Mouse (Mus musculus): ENCODE data around the gene Exoc3l4. TPM values are rescaled to one million over a fixed set of nuclear protein-coding genes. Genes with fewer than 3 reads are reported as not detected.

Gene Exoc3l4
- total RNA-seq, 1 experiment from 2014 or later, result 0.79 TPM

DNA sequence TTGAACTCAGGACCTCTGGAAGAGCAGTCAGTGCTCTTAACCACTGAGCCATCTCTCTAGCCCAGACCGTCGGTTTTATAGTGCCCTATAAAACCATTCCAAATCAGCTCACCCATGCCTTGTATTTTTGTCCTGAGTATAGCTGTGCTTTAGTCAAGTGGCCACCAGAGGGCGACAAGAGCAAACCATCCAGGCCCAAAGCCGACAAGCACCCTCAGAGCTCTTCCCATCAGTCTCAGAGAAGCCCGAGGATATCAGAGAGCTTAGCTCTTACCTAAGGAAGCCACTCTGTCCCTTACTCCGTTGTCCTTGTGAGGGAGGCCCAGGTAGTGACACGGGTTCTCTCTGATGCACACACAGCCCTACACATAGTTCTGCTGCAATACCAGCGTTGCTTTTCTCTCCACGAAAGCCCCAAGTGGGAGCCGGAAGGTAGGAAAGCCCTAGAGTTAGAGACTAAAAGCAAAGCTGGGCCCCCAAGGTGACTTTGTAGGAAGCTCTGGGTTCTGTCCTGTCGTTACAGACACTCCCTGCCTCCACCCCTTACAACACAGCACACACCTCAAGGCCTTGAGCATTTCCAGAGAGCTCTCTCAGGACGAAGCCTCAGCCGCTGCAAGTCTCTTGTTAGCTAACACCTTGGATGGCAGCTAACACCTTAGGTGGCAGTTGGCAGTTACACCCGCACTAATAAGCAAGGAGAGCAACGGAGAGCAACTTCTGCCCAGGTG, 15.2 kb upstream of the Exoc3l4 start:
- peak; percentile 67 to 84 for ATAC-seq (replicated peaks in 1 of 2; ENCODE audit: insufficient read depth in 1 of 2, low FRiP score in 2 of 2, low TSS enrichment in 1 of 2, low read depth in 1 of 2, poor library complexity in 2 of 2, severe bottlenecking in 2 of 2)

DNA sequence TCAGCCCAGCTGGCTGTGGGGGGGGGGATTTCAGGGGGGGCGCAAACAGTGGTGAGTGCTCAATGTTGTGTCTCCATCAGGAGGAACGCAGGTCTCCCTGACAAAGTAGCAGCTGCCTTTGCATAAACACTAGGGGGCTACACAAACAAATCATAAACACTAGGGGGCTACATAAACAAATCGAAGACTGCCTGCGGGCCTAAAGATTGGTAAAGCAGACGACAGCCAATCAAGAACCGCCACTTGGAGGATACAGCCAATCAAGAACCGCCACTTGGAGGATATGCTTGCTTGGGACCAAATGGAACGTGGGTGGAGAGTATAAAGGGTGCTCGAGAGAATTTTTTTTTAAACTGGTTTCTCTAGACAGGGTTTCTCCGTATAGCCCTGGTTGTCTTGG, 11.9 kb upstream of the Exoc3l4 start:
- ATAC-seq (replicated peaks in 1 of 2; ENCODE audit: insufficient read depth in 1 of 2, low FRiP score in 2 of 2, low TSS enrichment in 1 of 2, low read depth in 1 of 2, poor library complexity in 2 of 2, severe bottlenecking in 2 of 2), result no peak

DNA sequence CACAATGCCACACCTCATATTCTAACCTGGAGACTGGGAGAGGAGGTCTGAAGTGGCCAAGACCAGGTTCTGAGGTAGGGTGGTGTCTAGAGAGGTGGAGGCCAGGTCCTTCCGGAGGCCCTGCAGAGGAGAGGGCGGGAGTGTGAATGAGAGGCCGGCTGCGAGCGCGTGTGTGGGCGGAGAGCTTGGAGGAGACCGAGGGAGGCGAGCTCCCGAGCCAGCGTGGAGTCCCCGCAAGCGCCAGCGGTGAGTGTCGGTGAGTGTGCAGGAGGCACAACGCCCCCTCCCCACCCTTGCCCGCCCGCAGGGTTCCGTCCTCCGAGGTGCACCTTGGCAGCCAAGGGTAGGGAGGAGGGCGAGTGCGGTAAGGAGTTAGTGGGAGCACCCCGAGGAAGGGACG, 10.2 kb upstream of the Exoc3l4 start, which contains the start of gene Lbhd2:
Gene Lbhd2, plus strand, starts transcription at position 188 of the 400 bp plus-strand sequence.
- ATAC-seq (replicated peaks in 1 of 2; ENCODE audit: insufficient read depth in 1 of 2, low FRiP score in 2 of 2, low TSS enrichment in 1 of 2, low read depth in 1 of 2, poor library complexity in 2 of 2, severe bottlenecking in 2 of 2), result peak in 1 of 2 experiments; percentile 30; a peak in 1 of 4 replicates

DNA sequence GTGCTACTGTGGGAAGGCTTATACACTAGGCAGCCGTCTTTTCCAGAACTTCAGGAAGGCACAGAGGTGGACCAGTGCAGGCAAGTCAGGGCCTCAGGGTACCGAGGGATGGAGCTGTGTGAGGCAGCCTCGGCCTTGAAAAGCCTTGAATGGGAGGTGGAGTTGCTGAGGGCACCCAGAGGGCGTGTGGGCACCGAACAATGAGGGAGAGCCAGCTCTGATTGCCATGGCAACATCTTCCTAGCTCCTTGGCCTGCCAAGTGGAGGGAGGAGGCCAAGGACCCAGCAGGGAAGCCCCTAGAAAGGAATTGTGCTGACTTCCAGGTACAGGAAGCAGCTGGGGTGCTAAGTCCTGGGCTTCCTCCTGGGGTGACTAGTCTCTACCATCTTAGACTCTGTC, 7.2 kb upstream of the Exoc3l4 start:
- no peak for ATAC-seq (replicated peaks in 1 of 2; ENCODE audit: insufficient read depth in 1 of 2, low FRiP score in 2 of 2, low TSS enrichment in 1 of 2, low read depth in 1 of 2, poor library complexity in 2 of 2, severe bottlenecking in 2 of 2)

DNA sequence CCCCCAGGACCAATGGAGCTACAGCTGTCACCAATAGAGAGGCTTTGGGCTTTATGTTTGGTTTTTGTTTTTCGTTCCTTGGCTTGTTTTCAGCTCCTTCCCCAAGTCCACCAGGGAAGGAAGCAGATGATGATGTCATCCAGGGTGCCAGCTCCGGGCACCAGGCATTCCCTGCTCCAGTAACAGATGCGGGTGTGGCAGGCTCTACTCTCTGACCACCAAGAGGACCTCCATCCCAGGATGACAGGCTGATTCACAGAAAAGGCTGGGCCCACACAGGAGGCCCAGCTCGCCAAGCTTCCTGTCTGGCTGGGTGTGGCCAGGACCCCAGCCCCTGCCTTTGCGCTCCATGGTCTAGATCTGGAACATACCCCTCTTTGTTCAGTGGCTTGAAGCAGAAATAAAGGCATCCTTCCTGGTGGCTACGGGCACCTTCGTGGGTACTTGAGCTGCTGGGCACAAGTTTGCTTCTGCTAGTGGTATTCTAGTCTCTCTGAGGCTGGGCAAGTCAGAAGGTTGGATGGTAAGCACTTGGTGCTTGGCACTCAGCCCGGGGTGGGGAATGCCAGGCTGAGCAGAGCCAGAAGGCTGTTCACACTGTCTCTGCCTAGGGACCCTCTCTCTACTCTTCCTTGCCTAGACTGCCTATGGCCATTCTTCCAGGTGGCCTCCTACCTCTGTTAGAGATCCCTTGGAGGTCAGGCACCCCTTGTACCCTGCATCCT, 5.0 kb upstream of the Exoc3l4 start:
- no peak for ATAC-seq (replicated peaks in 1 of 2; ENCODE audit: insufficient read depth in 1 of 2, low FRiP score in 2 of 2, low TSS enrichment in 1 of 2, low read depth in 1 of 2, poor library complexity in 2 of 2, severe bottlenecking in 2 of 2)

DNA sequence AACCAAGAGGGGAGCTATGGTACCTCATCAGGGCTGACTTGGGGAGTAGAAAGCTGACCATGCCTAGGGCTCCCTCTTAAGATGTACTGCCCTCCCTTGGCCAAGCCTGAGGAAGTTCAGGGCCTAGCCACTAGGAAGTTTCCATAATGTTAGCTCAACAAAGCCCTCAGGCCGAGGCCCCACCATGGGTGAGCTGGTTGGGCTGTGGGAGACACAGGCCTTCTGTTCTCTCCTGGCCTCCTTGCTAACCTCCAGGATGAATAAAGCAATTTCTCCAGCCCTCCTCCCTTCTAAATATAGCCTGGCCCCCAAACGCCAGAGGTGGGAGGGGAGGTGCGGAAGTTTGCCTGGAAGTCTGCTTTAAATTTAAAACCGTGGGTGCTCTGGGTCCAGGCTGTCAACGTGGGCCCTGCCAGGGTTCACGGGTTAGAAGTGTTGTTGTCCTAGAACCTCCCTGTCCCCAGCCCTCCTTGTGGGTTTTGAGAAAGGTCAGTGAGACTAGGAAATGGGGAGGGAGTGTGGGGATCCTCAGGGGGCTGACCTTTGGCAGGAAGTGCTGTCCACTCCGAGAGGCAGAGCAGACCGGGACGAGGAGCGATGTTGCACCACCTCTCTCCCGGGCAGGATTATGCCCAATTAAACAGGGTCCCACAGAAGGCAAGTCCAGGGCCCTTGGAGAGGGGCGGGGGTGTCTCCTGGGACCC, 4.1 kb upstream of the Exoc3l4 start:
- no peak for ATAC-seq (replicated peaks in 1 of 2; ENCODE audit: insufficient read depth in 1 of 2, low FRiP score in 2 of 2, low TSS enrichment in 1 of 2, low read depth in 1 of 2, poor library complexity in 2 of 2, severe bottlenecking in 2 of 2)

DNA sequence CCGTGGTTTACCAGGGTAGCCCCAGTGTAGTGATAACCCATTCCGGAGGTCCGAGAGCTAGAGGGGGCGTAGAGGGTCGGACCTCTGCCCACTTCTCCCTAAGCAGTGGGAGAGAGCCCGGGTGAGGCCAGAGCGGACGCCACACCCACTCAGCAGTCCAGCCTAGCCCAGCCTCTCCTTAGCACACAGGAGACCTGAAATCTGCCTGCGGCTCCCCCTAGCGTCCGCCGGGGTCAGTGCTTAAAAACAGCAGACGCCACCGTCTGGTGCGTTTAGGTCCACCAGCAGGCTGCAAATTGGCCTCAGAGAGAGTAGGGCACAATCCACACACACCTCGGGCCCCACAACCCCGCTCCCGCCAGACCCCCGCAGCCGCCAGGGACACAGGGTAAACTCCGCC, 3.5 kb upstream of the Exoc3l4 start:
- peak; percentile 82 to 93 for ATAC-seq (replicated peaks in 1 of 2; ENCODE audit: insufficient read depth in 1 of 2, low FRiP score in 2 of 2, low TSS enrichment in 1 of 2, low read depth in 1 of 2, poor library complexity in 2 of 2, severe bottlenecking in 2 of 2)

DNA sequence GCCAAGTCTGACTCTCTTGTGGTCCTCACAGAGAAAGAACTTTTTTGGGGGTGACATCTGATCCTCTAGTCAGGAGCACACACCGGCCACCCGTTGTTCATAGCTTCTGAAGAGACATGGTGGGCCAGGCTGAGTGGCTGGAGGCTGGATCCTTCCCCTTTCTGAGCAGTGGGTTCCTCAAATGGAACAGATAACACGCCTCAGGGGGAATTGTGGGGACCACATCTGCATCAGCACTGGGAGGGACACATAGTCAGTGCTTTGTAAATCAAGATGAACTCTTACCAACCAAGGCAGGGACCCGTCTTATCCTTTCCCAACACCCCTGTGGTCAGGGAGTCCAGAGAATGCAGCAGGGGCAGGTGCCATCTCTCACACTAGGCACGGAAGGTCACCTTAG, 3.1 kb downstream of the Exoc3l4 start:
- ATAC-seq (replicated peaks in 1 of 2; ENCODE audit: insufficient read depth in 1 of 2, low FRiP score in 2 of 2, low TSS enrichment in 1 of 2, low read depth in 1 of 2, poor library complexity in 2 of 2, severe bottlenecking in 2 of 2), result no peak

DNA sequence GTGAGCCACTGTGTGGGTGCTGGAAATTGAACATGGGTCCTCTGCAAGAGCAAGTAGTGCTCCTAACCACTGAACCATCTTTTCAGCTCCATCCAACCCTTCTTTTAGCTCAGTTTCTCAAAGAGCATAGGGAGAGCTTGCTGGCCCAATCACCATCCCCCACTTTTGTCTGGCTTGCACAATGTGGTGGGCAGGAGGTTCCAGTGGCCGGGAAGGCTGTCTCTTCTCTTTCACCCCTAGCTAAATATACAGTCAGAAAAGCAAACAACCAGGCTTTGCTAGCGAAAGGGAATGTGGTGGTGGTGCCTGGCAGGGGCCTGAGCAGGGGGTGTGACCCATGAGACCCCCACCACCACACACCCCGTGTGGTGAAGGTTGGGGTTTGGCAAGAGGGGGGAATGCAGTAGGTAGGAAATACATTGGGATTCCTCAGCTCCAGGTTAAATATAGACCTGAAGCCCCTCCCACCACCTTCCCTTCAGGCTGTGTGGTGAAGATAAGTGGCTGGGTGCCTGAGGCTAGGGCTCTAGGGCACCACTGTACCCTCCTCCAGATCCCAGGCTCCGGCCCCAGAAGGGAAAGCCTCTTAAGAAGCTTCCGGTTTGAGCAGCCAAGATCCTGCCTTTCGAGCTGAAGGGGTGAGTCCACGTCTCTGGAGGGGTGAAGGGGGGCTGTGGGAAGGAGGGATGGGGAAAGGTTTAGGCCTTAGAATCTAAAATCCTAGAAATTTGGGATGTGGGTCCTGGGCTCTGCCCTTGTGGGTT, 4.3 kb downstream of the Exoc3l4 start:
- no peak for ATAC-seq (replicated peaks in 1 of 2; ENCODE audit: insufficient read depth in 1 of 2, low FRiP score in 2 of 2, low TSS enrichment in 1 of 2, low read depth in 1 of 2, poor library complexity in 2 of 2, severe bottlenecking in 2 of 2)

DNA sequence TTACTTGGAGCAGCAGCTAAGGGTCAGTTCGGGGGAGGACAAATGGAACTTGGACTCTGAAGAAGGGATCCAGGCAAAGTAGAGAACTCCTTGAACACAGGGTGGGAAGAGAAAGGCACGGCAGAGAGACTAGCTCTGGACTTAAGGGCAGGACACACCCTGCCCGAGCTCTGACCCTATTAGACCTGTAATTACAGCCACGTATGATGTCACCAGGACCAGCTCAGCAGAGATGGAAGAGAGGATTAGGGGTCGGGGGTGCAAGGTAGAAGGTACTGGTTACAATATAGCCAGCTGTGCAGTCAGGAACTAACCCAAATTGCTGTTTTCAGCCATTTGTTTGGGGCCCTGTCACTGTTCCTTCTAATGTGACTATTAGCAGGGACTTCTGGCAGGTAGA, 6.0 kb downstream of the Exoc3l4 start:
- ATAC-seq (replicated peaks in 1 of 2; ENCODE audit: insufficient read depth in 1 of 2, low FRiP score in 2 of 2, low TSS enrichment in 1 of 2, low read depth in 1 of 2, poor library complexity in 2 of 2, severe bottlenecking in 2 of 2), result no peak

DNA sequence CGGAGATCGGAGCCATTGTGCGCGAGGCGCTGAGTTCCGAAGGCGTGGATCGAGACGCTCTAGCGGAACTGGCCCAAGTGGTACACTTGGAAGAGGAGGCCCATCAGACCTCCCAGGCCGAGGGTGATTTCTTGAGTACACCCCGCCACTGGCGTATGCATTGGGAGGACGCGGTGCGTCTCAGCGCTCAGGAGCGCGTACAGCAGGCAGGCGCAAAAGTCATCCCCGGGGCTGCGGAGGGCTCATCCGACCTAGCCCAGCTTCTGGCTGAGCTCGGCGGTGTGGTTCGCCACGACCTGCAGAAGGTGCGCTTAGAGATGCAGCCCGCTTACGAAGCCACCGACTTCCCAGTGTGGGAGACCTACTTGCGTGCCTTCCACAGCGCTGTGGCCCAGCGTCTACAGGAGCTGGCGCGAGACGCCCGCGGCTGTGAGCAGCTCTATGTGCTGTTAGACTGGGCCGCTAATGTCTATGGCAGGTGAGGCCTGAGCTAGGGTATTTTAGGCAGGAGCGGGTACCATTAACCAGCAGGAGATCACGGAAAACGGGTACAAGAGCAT, 6.8 kb downstream of the Exoc3l4 start:
- ATAC-seq (replicated peaks in 1 of 2; ENCODE audit: insufficient read depth in 1 of 2, low FRiP score in 2 of 2, low TSS enrichment in 1 of 2, low read depth in 1 of 2, poor library complexity in 2 of 2, severe bottlenecking in 2 of 2), result no peak

DNA sequence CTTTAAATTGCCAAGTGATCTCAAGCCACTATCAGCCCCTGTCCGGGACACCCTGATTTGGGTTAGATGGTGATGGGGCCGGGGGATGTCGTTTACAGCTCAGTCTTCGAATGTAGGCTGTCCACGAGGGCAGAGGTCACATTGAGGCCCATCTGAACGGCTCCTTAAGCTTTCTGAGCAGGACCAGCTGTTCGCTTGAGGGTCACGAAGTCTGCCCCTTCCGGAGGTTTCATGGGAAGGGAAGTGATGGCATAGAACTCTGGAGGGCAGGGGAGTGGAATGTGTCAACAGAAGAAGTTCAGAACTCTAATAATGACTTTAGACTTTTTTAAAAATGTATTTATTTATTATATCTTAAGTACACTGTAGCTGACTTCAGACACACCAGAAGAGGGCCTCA, 7.7 kb downstream of the Exoc3l4 start:
- ATAC-seq (replicated peaks in 1 of 2; ENCODE audit: insufficient read depth in 1 of 2, low FRiP score in 2 of 2, low TSS enrichment in 1 of 2, low read depth in 1 of 2, poor library complexity in 2 of 2, severe bottlenecking in 2 of 2), result no peak

DNA sequence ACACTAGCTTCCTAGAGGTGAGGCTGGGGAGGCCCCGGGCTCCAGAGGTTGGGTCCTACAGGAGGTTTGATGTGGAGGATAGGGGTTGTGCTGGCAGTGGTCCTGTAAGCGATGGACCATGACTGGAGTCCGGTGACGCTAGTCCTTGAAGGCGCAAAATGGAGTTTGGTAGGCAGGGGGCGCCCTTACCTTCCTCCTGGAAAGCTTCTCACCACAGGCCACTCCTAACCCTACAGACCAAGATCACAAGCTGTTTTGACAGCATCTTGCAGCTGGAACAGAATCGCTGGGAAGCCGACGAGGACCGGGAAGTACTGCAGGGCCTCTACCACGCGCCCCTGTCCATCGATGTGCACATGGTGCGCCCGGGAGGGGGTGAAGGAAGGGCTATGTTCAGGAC, 8.4 kb downstream of the Exoc3l4 start:
- ATAC-seq (replicated peaks in 1 of 2; ENCODE audit: insufficient read depth in 1 of 2, low FRiP score in 2 of 2, low TSS enrichment in 1 of 2, low read depth in 1 of 2, poor library complexity in 2 of 2, severe bottlenecking in 2 of 2), result peak; percentile 39 to 49; a peak in 2 of 4 replicates

DNA sequence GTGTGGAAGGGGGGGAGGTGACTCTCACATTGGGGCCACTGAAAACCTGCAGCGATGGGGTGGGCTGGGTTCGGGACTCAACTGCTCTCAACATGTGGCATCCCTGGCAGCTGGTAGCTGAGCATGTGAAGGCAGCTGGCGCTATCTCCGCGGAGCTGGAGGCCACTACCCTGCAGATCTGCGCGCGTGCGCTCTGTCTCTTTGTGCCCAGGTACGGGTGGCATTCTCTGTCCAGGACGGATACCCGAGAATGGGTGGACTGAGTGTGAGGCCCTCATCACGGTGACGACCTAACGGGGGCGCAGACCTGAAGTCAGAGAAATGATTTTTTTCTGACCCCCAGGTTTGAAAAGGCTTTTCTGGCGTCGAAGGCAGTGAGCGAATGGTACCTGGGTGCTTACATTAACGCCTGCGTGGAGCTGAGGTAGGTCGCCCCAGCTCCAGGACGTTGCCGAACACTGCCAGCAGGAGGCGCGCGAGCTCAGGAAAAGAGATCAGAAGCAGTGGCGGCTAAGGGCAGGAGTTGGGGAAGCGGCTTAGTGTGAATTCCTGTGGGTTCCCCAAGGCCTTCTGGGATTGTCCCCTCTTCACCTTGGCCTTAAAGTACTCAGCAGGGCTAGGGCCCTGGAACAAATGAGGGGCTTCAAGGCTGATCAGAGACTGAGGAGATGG, 9.1 kb downstream of the Exoc3l4 start:
- ATAC-seq (replicated peaks in 1 of 2; ENCODE audit: insufficient read depth in 1 of 2, low FRiP score in 2 of 2, low TSS enrichment in 1 of 2, low read depth in 1 of 2, poor library complexity in 2 of 2, severe bottlenecking in 2 of 2), result peak; percentile 37 to 63; a peak in 2 of 4 replicates

DNA sequence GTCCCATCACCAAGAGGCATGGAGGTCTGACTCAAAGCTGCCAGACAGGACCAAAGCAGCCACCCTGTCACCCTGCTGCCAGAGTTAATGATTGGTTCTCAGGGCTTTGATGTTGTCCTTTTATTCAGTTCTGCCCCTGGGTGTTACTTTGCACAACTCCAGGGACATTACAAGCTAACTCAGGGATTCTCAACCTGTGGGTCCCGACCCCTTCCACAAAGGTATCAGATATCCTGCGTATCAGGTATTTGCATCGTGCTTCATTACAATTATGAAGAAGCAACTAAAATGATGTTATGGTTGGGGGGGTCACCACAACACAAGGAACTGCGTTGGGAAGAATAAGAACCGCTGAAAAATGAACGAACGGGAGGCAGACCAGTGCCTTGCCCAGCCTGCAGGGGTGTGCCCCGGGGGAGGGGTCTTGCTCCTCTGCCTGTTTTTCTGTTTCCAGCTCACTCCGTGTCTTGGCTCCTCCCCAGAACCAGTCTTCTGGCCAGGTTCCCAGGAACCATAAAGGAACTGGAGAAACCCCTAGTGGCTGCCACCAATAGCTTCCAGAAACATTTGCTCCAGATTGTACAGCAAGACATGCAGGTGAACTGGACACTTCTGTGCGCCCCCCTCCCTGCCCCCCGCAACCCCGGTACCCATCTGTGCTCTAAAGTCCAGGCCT, 10.8 kb downstream of the Exoc3l4 start:
- no peak for ATAC-seq (replicated peaks in 1 of 2; ENCODE audit: insufficient read depth in 1 of 2, low FRiP score in 2 of 2, low TSS enrichment in 1 of 2, low read depth in 1 of 2, poor library complexity in 2 of 2, severe bottlenecking in 2 of 2)

DNA sequence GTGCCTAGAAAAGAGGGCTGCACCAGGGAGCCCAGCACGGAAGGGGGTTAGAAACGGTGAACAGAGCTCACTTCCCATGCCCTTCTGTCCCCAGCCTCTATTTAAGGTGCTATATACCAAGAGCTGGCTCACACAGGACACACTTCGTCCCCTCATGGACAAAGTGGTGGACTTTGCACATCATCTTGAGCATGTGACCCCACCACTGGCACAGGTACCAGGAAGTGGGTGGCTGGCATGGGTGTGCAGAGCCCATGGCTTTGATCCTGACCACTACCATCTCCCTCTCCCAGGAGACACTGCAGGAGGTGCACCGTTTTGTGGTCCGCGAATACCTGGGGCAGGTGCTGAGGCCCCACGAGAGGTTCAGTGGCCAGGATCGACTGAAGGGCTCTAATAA, 11.5 kb downstream of the Exoc3l4 start:
- no peak for ATAC-seq (replicated peaks in 1 of 2; ENCODE audit: insufficient read depth in 1 of 2, low FRiP score in 2 of 2, low TSS enrichment in 1 of 2, low read depth in 1 of 2, poor library complexity in 2 of 2, severe bottlenecking in 2 of 2)
